Mouse (Mus musculus): ENCODE measurements around the gene Pym1. TPM values are rescaled to one million over a fixed set of nuclear protein-coding genes. Genes with fewer than 3 reads are reported as not detected.

Pym1 gene
- total and polyA plus RNA-seq, 3 experiments: 52.8 to 84.9 (median 75.6) TPM

- Histone ChIP-seq H3K27ac (ENCODE audit: insufficient read depth, low read depth) (no peak within 1 kb of the TSS), H3K4me1 (ENCODE audit: control insufficient read depth in 1 of 2, insufficient read depth in 2 of 2) (peaks cover 7 to 24% of the 10 kb centered on the region in 2 experiments; a peak in 3 of 4 replicates), H3K9ac (ENCODE audit: insufficient read depth, low read depth) (no peak within 1 kb of the TSS), H3K36me3 (replicated peaks in 1 of 2; ENCODE audit: control insufficient read depth in 1 of 2, insufficient read depth in 1 of 2, low read length in 1 of 2) (no peaks in the 10 kb centered on the region), H3K9me3 (replicated peaks; ENCODE audit: low read length) (no peaks in the 10 kb centered on the region), H3K4me2 (ENCODE audit: insufficient read depth, low read depth, poor library complexity, severe bottlenecking) (no peak within 1 kb of the TSS), H3K4me3 (replicated peaks in 1 of 3; ENCODE audit: low read depth in 2 of 3, low read length in 2 of 3, poor library complexity in 1 of 3) (no peak within 1 kb of the TSS), H3K79me2 (replicated peaks; ENCODE audit: control insufficient read depth, extremely low read depth, insufficient read depth, poor library complexity, severe bottlenecking) (no peaks in the 10 kb centered on the region), H3K27me3 (replicated peaks) (no peaks in the 10 kb centered on the region)
- TF ChIP-seq SIN3A (IDR thresholded peaks at IDR 0.05; ENCODE audit: low read length) (no peak), USF2 (conservative IDR thresholded peaks at IDR 0.05; ENCODE audit: low read depth, low read length) (no peak), E2F4 (IDR thresholded peaks at IDR 0.05; ENCODE audit: insufficient replicate concordance, low read depth, low read length) (no peak)
- DNase-seq (ENCODE audit: extremely low read depth): no peak
- dilution Hi-C loops (cut with MboI; ENCODE audit: extremely low pct_ligation_motif_present, extremely low pct_unique_long_range_greater_than_20kb, low sequenced_read_pairs): no loop called here
- in situ Hi-C loops (cut with MboI; ENCODE audit: low pct_ligation_motif_present, low pct_unique_long_range_greater_than_20kb, low sequenced_read_pairs): no loop called here
These were observed 42.9 kb downstream of the Pym1 start, which contains the start of gene Mmp19 for GRCm38 (mm10) chr10:128790398-128791124. Mmp19 (plus strand) TSS chr10:128790910.

GRCm38 (mm10) chr10:128792041-128792440 lies 44.4 kb downstream of the Pym1 start:
- H3K27me3 ChIP-seq (replicated peaks): no peaks in the 10 kb centered on the region
- no peaks in the 10 kb centered on the region for H3K9me3 ChIP-seq (replicated peaks; ENCODE audit: low read length)
- TF ChIP-seq CTCF (conservative IDR thresholded peaks at IDR 0.05 in 1 of 2, IDR thresholded peaks at IDR 0.05 in 1 of 2; ENCODE audit: low read depth in 2 of 2, low read length in 2 of 2) (peak in 1 of 2 experiments; percentile 26; a peak in 1 of 4 replicates), RAD21 (IDR thresholded peaks at IDR 0.05; ENCODE audit: low read depth, low read length) (peak; percentile 7), SIN3A (IDR thresholded peaks at IDR 0.05; ENCODE audit: low read length) (no peak)
- no peaks in the 10 kb centered on the region for H3K36me3 ChIP-seq (replicated peaks in 1 of 2; ENCODE audit: control insufficient read depth in 1 of 2, insufficient read depth in 1 of 2, low read length in 1 of 2)
- in situ Hi-C loops (cut with MboI; ENCODE audit: low pct_ligation_motif_present, low pct_unique_long_range_greater_than_20kb, low sequenced_read_pairs) (no loop called here), dilution Hi-C loops (cut with MboI; ENCODE audit: extremely low pct_ligation_motif_present, extremely low pct_unique_long_range_greater_than_20kb, low sequenced_read_pairs) (no loop called here)
- H3K4me1 ChIP-seq (ENCODE audit: control insufficient read depth in 1 of 2, insufficient read depth in 2 of 2): peaks cover 8 to 31% of the 10 kb centered on the region in 2 experiments; a peak in 3 of 4 replicates
- no peak overlapping the region for H3K27ac ChIP-seq (ENCODE audit: insufficient read depth, low read depth)
- no peaks in the 10 kb centered on the region for H3K79me2 ChIP-seq (replicated peaks; ENCODE audit: control insufficient read depth, extremely low read depth, insufficient read depth, poor library complexity, severe bottlenecking)
- DNase-seq (ENCODE audit: extremely low read depth): no peak
- no peak overlapping the region for H3K4me2 ChIP-seq (ENCODE audit: insufficient read depth, low read depth, poor library complexity, severe bottlenecking)
- H3K4me3 ChIP-seq (replicated peaks in 1 of 3; ENCODE audit: low read depth in 2 of 3, low read length in 2 of 3, poor library complexity in 1 of 3): no peak overlapping the region
- H3K9ac ChIP-seq (ENCODE audit: insufficient read depth, low read depth): no peak overlapping the region

GRCm38 (mm10) chr10:128793258-128793657 lies 45.6 kb downstream of the Pym1 start:
- Histone ChIP-seq H3K4me1 (ENCODE audit: control insufficient read depth in 1 of 2, insufficient read depth in 2 of 2) (peaks cover 8 to 31% of the 10 kb centered on the region in 2 experiments; a peak in 3 of 4 replicates), H3K27me3 (replicated peaks) (no peaks in the 10 kb centered on the region)
- in situ Hi-C loops (cut with MboI; ENCODE audit: low pct_ligation_motif_present, low pct_unique_long_range_greater_than_20kb, low sequenced_read_pairs): no loop called here

More at GRCm38 (mm10) chr10:128793258-128793657, 45.6 kb downstream of the Pym1 start:
- Histone ChIP-seq H3K4me3 (replicated peaks in 1 of 3; ENCODE audit: low read depth in 2 of 3, low read length in 2 of 3, poor library complexity in 1 of 3) (no peak overlapping the region), H3K4me2 (ENCODE audit: insufficient read depth, low read depth, poor library complexity, severe bottlenecking) (no peak overlapping the region), H3K79me2 (replicated peaks; ENCODE audit: control insufficient read depth, extremely low read depth, insufficient read depth, poor library complexity, severe bottlenecking) (no peaks in the 10 kb centered on the region), H3K9ac (ENCODE audit: insufficient read depth, low read depth) (no peak overlapping the region), H3K27ac (ENCODE audit: insufficient read depth, low read depth) (no peak overlapping the region), H3K36me3 (replicated peaks in 1 of 2; ENCODE audit: control insufficient read depth in 1 of 2, insufficient read depth in 1 of 2, low read length in 1 of 2) (no peaks in the 10 kb centered on the region), H3K9me3 (replicated peaks; ENCODE audit: low read length) (no peaks in the 10 kb centered on the region)
- no peak for DNase-seq (ENCODE audit: extremely low read depth)
- TF ChIP-seq JUN (IDR thresholded peaks at IDR 0.05; ENCODE audit: insufficient read depth, low read depth, low read length): no peak
- TF ChIP-seq MYC (IDR thresholded peaks at IDR 0.05; ENCODE audit: low read depth, low read length): no peak
- peak; percentile 73; the same call in 1 of the 2 replicates for TF ChIP-seq MAFK (IDR thresholded peaks at IDR 0.05; ENCODE audit: insufficient replicate concordance, low read length)
- dilution Hi-C loops (cut with MboI; ENCODE audit: extremely low pct_ligation_motif_present, extremely low pct_unique_long_range_greater_than_20kb, low sequenced_read_pairs): no loop called here
